Mouse (Mus musculus) heart, postnatal 36 days (tissue): ENCODE measurements around the gene Prkag1. TPM values are rescaled to one million over a fixed set of nuclear protein-coding genes. Genes with fewer than 3 reads are reported as not detected.

ENCODE experiments used
- DNase-seq, 2 experiments: peaks; one replicate each; pipeline ENCODE4 v3.0.0; 2021 to 2022
- intact Hi-C: fragments of 180-260 bp; cut with DNase I; formaldehyde crosslinking; loops from one replicate; pipeline ENCODE4 v1.15.1; 2025
- total RNA-seq, 2 experiments: library from RNA; stranded (reverse); gene quantifications; 2 replicates each; pipeline ENCODE4 v1.2.3; 2021

Gene Prkag1
- total RNA-seq, 2 experiments from 2014 or later: 99.8 to 112 TPM

DNA sequence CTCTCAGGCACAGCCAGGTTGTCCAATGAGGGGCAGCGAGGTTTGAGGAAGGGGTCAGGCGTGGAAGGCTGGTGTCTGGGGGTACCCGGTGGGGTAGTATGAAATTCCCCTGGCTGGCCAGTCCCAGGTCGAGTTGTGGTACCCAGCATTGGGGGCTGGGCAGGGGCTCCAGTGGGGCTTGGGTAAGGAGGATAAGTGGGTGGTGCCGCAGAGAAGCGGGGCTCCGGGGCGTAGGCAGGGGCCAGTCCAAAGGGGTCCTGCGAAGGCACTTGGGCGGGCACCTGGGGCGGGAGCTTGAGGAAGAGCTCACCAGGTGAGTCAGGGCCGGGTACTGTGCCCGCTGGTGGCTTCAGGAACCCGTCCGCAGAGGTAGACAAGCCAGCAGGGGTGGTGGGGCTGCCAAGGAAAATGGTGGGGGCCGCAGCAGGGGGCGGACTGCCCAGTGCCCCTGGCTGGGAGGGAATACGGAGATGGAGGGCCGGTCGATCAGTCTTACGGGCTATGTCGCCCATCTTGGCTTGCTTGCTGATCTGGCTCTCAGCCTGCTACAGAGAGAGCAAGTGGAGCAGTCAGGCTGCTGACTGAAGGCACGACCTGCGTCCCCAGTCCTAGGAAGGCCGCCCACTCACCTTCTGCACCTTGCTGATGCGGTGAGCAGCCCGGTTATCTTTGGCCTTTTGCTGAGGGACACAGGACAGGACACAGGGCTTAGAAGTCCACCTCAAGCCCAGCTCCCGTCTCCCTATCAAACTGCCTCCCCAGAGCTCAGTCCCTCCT is 22.0 kb upstream of the Prkag1 start:
- intact Hi-C loops: no loop called here
- DNase-seq: no peak

- DNase-seq: no peak
- intact Hi-C loops: no loop called here
These were observed 21.4 kb upstream of the Prkag1 start for GRCm38 (mm10) chr15:98852733-98853132.

- intact Hi-C loops: no loop called here
- no peak for DNase-seq
These were observed 20.8 kb upstream of the Prkag1 start for GRCm38 (mm10) chr15:98852071-98852470.

DNA sequence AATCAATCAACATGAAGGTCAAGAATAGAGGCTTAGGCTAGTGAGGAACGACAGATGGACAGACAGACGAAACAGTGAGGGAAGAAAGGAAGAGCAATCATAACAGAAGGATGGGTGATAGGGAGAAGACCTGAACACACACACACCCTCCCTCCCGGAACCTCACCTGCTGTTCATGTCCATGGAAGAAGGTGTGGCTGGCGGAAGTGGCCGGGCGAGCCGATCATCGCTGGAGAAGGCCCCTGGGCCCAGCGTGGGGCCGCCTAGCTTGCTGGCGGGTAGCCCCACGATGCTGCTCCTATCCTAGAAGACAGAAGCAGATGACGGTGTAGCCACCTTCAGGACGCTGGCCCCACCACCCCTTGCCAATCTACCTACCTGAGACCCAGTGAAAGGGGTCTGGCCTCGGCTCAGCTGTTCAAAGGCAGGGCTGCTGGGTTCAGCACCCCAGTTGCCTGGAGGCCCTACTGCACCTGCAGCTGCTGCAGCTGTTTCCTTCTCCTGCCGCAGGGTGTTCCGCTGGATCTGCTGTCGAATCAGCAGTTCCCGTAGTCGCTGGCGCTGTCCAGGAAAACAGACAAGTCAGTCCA is 20.0 kb upstream of the Prkag1 start:
- DNase-seq: no peak
- intact Hi-C loops: no loop called here

- DNase-seq: peak in 1 of 2 experiments; percentile 29
- intact Hi-C loops: no loop called here
These were observed 19.3 kb upstream of the Prkag1 start for GRCm38 (mm10) chr15:98850668-98851067.

- intact Hi-C loops: no loop called here
- DNase-seq: no peak
These were observed 18.8 kb upstream of the Prkag1 start for GRCm38 (mm10) chr15:98849956-98850600.

DNA sequence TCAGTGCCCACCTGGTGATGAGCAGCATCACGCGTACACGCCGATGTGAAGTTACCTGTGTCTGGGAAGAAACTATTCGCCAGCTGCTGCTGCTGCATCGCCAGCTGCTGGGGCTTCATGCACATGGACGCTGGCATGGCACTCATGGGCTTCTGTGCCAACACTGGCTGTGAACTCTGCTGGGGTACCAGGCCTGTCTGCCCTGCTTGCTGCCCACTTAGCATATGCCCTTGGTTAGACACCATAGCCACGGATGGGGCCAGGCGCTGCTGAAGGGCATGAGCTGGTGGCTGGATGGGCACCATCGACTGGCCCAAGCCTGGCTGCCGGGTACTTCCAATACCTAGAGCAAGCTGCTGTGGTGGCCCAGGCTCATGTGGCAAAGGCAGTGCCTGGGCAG is 17.8 kb upstream of the Prkag1 start:
- DNase-seq: no peak
- intact Hi-C loops: no loop called here

- no peak for DNase-seq
These were observed 14.8 kb upstream of the Prkag1 start for GRCm38 (mm10) chr15:98846140-98846539.

GRCm38 (mm10) chr15:98845149-98845548 is 13.8 kb upstream of the Prkag1 start:
- DNase-seq: no peak
- intact Hi-C loops: no loop called here

More at GRCm38 (mm10) chr15:98846140-98846539, 14.8 kb upstream of the Prkag1 start:
- intact Hi-C loops: no loop called here

- intact Hi-C loops: no loop called here
- no peak for DNase-seq
These were observed 12.4 kb upstream of the Prkag1 start for GRCm38 (mm10) chr15:98843595-98844223.

DNA sequence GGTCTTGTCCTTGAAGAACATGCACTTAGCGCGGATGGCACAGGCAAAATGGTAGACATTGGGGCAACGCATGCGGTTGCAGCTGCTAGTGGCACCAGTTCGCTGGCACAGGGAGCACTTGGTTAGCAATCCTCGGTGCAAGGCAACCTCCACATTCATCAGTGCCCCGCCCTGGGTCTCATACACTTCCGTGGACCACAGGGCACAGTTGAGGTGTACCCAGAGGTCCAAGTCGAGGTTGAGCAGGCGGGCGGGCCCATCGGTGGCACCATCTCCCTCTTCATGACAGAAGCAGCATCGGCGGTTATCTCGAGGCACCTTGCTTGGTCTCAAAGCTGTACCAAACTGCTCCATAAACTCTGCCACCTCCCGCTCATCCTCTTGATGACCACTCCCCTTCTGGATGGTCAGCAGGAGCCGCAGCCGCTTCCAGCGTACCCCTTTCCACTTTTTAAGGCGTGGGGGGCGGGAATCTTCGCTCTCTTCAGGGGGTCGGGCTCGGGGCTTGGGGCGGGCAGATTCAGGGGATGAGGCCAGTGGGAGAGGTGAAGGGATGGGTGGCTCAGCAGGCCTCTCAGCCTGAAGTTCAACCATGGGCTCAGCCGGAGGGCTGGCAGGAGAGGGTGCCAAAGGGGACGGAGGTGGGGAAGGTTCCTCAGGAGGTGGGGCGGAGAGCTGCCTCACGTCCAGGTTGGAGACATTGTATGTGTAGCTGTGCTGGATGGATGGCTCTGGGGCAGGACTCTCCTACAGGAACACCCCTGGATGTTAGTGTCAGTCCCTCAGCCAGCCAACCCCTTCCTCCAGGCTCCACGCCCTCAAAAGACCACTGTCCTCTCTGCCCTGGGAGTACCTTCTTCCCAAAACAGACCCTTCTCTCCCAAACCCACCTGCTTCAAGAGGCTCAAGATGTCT is 8.6 kb upstream of the Prkag1 start:
- no peak for DNase-seq
- intact Hi-C loops: no loop called here

- DNase-seq: no peak
These were observed 7.8 kb upstream of the Prkag1 start for GRCm38 (mm10) chr15:98839161-98839560.

GRCm38 (mm10) chr15:98837743-98838103 is 6.4 kb upstream of the Prkag1 start:
- no peak for DNase-seq
- intact Hi-C loops: no loop called here

More at GRCm38 (mm10) chr15:98839161-98839560, 7.8 kb upstream of the Prkag1 start:
- intact Hi-C loops: no loop called here

GRCm38 (mm10) chr15:98837006-98837742 is 5.9 kb upstream of the Prkag1 start:
- DNase-seq: no peak
- intact Hi-C loops: no loop called here

- intact Hi-C loops: no loop called here
- no peak for DNase-seq
These were observed 4.0 kb upstream of the Prkag1 start for GRCm38 (mm10) chr15:98835291-98835690.

GRCm38 (mm10) chr15:98834059-98834458 is 2.7 kb upstream of the Prkag1 start:
- DNase-seq: no peak
- intact Hi-C loops: no loop called here

DNA sequence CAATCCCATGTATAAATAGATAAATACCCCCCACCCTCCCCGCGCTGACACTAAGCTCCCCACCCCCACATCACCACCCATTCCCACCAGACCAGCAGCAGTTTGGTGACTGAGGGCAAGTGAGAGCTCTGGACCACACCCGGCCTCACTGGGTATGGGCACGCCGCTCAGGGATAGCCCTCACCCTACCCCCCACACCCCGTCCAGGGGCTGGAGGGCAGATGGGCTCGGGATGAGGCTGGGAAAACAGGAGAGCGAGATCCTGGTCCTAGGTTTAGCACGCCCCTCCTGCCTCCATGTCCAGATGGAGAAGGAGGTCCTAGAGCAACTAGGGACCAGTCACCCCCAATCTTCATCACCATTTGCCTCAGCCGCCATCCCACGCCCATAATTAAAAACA is 2.0 kb upstream of the Prkag1 start:
- intact Hi-C loops: no loop called here
- no peak for DNase-seq

DNA sequence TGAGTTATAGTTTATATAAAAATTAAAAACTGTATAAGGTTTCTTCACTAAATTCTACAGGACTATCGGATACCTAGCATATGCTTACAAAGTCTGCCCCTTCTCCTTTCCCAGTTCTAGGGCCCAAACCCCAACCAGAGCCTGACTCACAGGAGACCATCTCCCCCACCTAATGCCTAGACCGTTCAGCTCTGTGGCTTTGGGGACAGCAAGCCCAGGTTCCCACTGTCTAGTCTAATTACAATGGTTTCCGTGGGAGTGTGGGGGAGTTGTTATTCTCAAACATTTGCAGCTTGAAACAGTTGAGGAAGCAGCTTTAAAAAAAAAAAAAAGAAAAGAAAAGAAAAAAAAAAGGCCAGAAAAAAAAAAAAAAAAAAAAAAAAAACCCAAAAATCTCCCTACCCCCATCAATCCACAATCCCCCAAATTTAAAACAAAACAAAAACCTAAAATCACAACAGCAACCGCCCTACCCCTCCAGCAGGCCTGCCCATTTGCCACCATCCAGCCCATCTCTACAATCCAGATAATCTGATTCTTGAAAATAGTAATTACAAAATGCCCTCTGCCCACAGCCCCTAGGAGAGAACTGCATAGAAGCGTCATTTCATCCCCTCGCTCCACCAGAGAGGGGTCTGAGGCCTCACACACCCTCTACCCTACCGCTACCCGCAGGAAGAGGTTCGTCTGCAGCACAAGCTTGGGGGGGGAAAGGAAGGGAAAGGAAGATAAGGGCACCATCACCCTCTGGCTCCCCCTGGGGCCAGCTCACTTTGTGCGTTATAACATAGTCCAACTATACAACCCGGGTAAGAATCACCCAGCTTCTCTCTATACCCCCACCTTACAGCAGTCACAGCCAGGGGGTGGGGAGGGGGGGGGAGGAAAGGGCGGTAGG is 1.1 kb upstream of the Prkag1 start:
- DNase-seq: no peak
- intact Hi-C loops: loop anchor here (1.0 kb wide), 1 partner anchor 38 kb away; no protein-coding TSS in a partner anchor

- DNase-seq: no peak
- intact Hi-C loops: loop anchor here (1.0 kb wide), 2 partner anchors 39 to 169 kb away; partner anchors contain the start of gene Ddx23
These were observed 339 bp upstream of the Prkag1 start for GRCm38 (mm10) chr15:98831684-98832035.
